Mouse (Mus musculus) kidney, adult 2 months (tissue): Measurements from ENCODE around the gene Vps51.

Experiments used
- CTCF ChIP-seq: fragments of 200-500 bp; conservative IDR thresholded peaks from 2 replicates; pipeline ENCODE4 v1.5.1; 2011; ENCODE audit warnings: low read depth, mild to moderate bottlenecking, control low read depth, low read length, moderate library complexity, mixed read lengths; ENCODE audit not compliant: insufficient read depth, insufficient read length
- POLR2A ChIP-seq: fragments of 200-500 bp; IDR thresholded peaks from one replicate; pipeline ENCODE4 v1.6.1; 2011; ENCODE audit warnings: low read depth, low read length, control low read depth

DNA sequence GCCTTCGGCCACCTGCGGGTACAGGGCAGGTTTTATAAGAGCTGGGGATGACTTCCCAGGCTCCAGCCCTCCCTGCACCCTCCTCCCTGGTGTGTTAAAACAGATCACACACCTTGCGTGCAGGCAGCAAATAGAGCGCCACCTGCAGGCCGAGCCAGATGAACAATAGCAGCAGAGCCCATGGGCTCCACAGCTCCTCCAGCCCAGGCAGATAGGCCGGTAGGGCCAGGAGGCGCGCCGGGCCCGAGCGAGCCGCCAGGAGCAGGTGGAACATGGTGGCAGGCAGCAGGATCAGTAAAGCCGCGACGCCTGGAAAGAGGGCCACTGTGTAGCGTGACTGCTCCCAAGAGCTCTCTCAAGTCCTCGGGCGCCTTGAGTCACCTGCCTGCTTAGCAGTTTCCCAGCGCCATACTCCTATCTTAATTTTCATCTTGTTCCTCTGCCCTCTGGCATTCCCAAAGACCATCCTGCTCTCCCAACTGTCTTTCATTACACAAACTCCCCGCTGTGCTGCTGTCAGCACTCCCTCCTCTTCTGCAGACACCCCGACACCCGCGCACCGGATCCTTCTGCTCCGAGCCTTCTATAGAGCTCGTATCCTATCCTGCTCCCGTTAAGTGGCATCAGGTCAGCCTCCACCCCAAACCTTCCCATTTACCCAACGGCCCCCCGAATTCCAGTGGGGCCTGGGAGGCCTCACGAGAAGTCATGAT is 9.9 kb downstream of the Vps51 start:
- TF ChIP-seq CTCF (peak; percentile 90), POLR2A (no peak)
